Mouse (Mus musculus) limb, embryonic 11.5 days (tissue): ENCODE measurements around the gene Slc25a11. TPM values are rescaled to one million over a fixed set of nuclear protein-coding genes. Genes with fewer than 3 reads are reported as not detected.

ENCODE experiments used
- ATAC-seq: fragments of 200-750 bp; cut with Nextera tagmentation; 2 replicates; pipeline ENCODE4 v1.8.0; 2017; ENCODE audit warnings: low read depth; ENCODE audit not compliant: insufficient number of reproducible peaks, low FRiP score, low TSS enrichment
- DNase-seq: peaks from one replicate; pipeline ENCODE4 v3.0.0-alpha.2; 2015; ENCODE audit warnings: low spot score
- H3K27ac ChIP-seq: fragments of 300-500 bp; sonication (generic); replicated peaks from 2 replicates; pipeline ENCODE4 v1.5.1; 2014; ENCODE audit warnings: low read depth, mild to moderate bottlenecking, low read length
- H3K27me3 ChIP-seq: fragments of 300-500 bp; sonication (generic); 2 replicates; pipeline ENCODE4 v1.6.1; 2014; ENCODE audit warnings: mild to moderate bottlenecking, low read length, mixed read lengths; ENCODE audit not compliant: control insufficient read depth, insufficient read depth
- H3K36me3 ChIP-seq: fragments of 300-500 bp; sonication (generic); 2 replicates; pipeline ENCODE4 v1.6.1; 2014; ENCODE audit warnings: mild to moderate bottlenecking, low read length, moderate library complexity, mixed read lengths; ENCODE audit not compliant: control insufficient read depth, insufficient read depth
- H3K4me1 ChIP-seq: fragments of 300-500 bp; sonication (generic); 2 replicates; pipeline ENCODE4 v1.6.1; 2014; ENCODE audit warnings: low read length, mixed read lengths; ENCODE audit not compliant: control insufficient read depth, insufficient read depth
- H3K4me2 ChIP-seq: fragments of 300-500 bp; sonication (generic); 2 replicates; pipeline ENCODE4 v1.6.1; 2014; ENCODE audit warnings: low read depth, mild to moderate bottlenecking, moderate library complexity; ENCODE audit not compliant: severe bottlenecking
- H3K4me3 ChIP-seq: fragments of 300-500 bp; sonication (generic); 2 replicates; pipeline ENCODE4 v1.5.1; 2014; ENCODE audit warnings: low read depth, low read length
- H3K9ac ChIP-seq: fragments of 300-500 bp; sonication (generic); 2 replicates; pipeline ENCODE4 v1.6.1; 2014; ENCODE audit warnings: mild to moderate bottlenecking, low read length
- H3K9me3 ChIP-seq: fragments of 300-500 bp; sonication (generic); 2 replicates; pipeline ENCODE4 v1.6.1; 2016; ENCODE audit warnings: low read length; ENCODE audit not compliant: control insufficient read depth
- WGBS: fragments of 180-500 bp; shearing (Covaris S2); extraction: QIAGEN DNeasy Blood & Tissue Kit; methylation state at CpG from one replicate; pipeline ENCODE4 v1.1.7; 2014; 5-methylcytosine and 5-hydroxymethylcytosine counted together
- polyA plus RNA-seq: library from polyadenylated mRNA; unstranded; fragments of >200 nt; fragmentation: Nextera tagmentation; extraction: Ambion mirVana; gene quantifications from 2 replicates; pipeline ENCODE4 v1.2.1, GENCODE M21; 2014

Slc25a11 gene
- polyA plus RNA-seq, 1 experiment from 2014 or later: 148 TPM

DNA sequence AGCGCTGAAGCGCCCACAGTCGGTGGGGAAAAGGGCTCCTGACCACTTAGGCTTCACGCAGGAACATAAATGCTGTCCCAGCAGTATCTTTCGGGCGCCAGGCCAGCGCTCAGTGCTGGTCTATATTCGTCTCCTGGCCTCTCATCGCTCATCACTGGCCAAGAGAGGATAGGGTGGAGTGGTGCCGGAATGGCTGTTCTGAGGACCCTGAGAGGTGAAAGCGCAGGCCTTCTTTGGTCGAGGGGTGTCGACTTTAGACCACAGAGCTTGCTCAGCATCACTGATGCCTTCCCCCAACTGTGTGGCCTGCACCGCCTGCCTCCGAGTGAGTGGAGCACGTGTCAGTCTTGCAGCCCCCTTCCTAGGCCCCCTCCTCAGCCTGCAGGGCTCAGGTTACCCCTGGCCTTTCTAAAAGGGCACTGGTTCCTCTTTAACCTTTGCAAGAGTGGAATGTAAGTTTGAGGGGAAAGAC, 9.2 kb upstream of the Slc25a11 start:
- Histone ChIP-seq H3K27ac (peak overlapping the region; percentile 97), H3K4me3 (peak overlapping the region; percentile 100), H3K9me3 (no peaks in the 10 kb centered on the region), H3K4me1 (peaks cover 29% of the 10 kb centered on the region), H3K4me2 (peak overlapping the region; percentile 96), H3K36me3 (peaks cover 8% of the 10 kb centered on the region), H3K9ac (peak overlapping the region; percentile 98), H3K27me3 (no peaks in the 10 kb centered on the region)
- DNase-seq (peak; percentile 81), ATAC-seq (peak; percentile 70)
- WGBS: 2% methylated on average over 16 of the region's 16 CpGs

DNA sequence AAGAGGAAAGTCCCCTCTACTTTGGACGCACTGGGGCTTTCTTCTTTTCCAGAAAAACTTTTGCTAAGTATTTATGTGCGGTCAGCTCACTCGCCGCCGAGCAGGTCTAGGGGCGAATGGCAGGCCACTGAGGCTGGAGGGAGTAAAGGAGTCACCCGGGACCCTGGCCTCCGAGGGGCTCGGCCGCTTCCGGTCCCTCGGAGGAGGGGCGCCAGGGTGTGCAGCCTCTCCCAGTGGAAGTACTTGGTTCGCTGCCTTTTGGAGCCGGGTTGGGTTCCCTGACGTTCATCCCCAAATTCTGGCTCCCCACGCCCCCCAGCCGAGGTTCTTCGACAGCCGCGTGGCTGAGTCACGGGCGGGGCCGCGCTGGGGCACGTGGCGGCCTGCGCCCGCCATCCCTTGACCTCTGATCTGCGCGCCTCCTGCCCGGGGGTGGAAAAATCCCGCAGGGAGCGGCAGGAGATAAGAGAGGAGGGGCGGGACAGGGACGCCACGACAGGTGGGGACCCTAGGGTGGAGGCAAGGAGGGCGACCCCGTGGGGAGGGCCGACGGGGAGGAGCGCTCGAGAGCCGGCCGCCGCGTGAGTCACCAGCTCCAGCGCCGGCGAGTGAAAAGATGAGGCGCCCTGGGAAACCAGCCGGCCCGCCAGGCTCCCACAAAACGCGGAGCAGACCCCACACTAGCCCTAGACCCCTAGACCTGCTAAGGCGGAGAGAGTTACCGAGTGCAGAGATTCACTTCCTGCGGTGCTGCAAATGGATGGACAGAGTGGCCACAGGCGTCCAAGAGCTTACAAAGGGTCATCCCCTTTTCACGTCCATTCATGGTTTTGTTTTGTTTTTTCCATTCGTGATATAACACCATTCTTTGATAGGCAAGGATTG, 8.5 kb upstream of the Slc25a11 start:
- ATAC-seq (peak; percentile 13; the same call in 1 of the 2 replicates), DNase-seq (peak; percentile 79)
- peak overlapping the region; percentile 97 for H3K27ac ChIP-seq
- H3K4me2 ChIP-seq: peak overlapping the region; percentile 96
- no peaks in the 10 kb centered on the region for H3K9me3 ChIP-seq
- H3K4me3 ChIP-seq: peak overlapping the region; percentile 100
- peak overlapping the region; percentile 98 for H3K9ac ChIP-seq
- WGBS: under 1% methylated on average over 61 of the region's 61 CpGs
- H3K4me1 ChIP-seq: peaks cover 34% of the 10 kb centered on the region
- H3K27me3 ChIP-seq: no peaks in the 10 kb centered on the region
- peaks cover 15% of the 10 kb centered on the region for H3K36me3 ChIP-seq

DNA sequence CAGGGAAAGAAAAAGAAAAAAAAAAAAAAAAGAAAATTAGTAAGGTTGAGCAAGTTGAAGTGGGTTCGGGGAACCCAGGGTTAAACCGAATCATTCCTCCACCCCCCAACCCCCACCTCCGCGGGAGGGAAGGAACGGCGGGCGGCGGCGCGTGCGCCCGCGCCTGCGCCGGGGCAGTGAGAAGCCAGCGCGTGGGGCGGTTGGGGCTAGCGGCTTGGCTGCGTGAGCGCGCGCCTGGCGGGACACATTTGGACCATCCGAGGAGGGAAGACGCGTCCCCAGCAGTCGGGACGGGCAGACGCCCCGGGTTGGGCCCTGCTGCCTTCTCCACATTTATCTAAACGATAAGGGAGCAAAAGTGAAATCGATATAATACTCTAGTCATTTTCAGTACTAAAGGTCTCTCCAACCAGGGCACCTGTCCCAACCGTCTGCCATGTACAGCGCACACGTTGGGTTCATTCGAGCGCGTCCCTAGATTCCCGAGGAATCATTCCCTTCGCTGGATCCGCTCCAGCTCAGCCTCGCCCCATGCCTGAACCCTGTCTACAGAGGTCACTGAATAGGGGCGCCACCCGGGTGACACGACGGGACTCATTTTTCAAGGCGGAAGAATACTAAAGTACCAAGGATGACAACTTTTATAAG, 7.8 kb upstream of the Slc25a11 start:
- peak; percentile 32; the same call in 1 of the 2 replicates for ATAC-seq
- H3K27ac ChIP-seq: peak overlapping the region; percentile 97
- peaks cover 17% of the 10 kb centered on the region for H3K36me3 ChIP-seq
- H3K4me2 ChIP-seq: peak overlapping the region; percentile 96
- peak overlapping the region; percentile 100 for H3K4me3 ChIP-seq
- no peaks in the 10 kb centered on the region for H3K9me3 ChIP-seq
- H3K4me1 ChIP-seq: peaks cover 36% of the 10 kb centered on the region
- under 1% methylated on average over 48 of the region's 48 CpGs for WGBS
- no peaks in the 10 kb centered on the region for H3K27me3 ChIP-seq
- peak; percentile 87 for DNase-seq
- peak overlapping the region; percentile 98 for H3K9ac ChIP-seq

DNA sequence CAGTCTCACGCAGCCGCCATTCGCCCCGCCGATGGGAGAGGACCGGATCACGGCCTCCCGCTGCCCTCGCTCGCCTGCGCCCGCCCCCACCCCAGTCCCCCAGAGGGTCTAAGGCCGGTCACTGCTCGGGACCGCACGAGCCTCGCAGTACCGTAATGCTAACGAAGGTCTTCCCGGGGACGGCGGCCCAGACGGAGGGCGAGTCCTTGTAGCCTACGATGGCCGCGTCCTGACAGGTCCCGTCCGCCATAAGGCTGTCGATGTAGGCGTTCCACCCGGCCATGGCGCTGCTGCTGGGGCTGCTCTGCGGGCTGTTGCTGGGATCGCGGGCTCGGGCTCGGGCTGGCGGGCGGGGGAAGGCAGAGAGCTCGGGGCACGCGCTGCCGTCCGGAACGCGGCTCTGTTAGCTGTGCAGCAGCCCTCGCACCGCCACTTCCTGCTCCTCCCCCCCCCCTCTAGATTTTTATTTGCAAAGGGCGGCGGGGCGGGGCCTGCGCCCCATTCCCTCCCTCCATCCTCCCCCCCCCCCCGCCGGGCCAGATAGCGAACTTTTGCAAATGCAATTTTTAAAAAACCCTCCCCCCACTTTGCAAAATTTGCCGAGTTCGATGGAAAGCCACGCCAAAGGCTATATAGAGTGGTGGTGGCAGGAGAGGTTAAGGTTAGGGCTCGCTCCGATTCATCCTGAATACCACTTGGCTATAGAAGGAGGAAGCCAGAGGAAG, 7.1 kb upstream of the Slc25a11 start, which contains the start of gene Pfn1:
TSS of gene Pfn1 (minus strand) at position 447 of the 725 bp plus-strand sequence.
- WGBS: under 1% methylated on average over 54 of the region's 61 CpGs
- H3K9ac ChIP-seq: peak within 1 kb of the TSS; percentile 98
- H3K27me3 ChIP-seq: no peaks in the 10 kb centered on the region
- peaks cover 36% of the 10 kb centered on the region for H3K4me1 ChIP-seq
- ATAC-seq (peak; percentile 11; the same call in 1 of the 2 replicates), DNase-seq (peak; percentile 83)
- peak within 1 kb of the TSS; percentile 100 for H3K4me3 ChIP-seq
- peak within 1 kb of the TSS; percentile 96 for H3K4me2 ChIP-seq
- peaks cover 20% of the 10 kb centered on the region for H3K36me3 ChIP-seq
- H3K9me3 ChIP-seq: no peaks in the 10 kb centered on the region
- peak within 1 kb of the TSS; percentile 97 for H3K27ac ChIP-seq

DNA sequence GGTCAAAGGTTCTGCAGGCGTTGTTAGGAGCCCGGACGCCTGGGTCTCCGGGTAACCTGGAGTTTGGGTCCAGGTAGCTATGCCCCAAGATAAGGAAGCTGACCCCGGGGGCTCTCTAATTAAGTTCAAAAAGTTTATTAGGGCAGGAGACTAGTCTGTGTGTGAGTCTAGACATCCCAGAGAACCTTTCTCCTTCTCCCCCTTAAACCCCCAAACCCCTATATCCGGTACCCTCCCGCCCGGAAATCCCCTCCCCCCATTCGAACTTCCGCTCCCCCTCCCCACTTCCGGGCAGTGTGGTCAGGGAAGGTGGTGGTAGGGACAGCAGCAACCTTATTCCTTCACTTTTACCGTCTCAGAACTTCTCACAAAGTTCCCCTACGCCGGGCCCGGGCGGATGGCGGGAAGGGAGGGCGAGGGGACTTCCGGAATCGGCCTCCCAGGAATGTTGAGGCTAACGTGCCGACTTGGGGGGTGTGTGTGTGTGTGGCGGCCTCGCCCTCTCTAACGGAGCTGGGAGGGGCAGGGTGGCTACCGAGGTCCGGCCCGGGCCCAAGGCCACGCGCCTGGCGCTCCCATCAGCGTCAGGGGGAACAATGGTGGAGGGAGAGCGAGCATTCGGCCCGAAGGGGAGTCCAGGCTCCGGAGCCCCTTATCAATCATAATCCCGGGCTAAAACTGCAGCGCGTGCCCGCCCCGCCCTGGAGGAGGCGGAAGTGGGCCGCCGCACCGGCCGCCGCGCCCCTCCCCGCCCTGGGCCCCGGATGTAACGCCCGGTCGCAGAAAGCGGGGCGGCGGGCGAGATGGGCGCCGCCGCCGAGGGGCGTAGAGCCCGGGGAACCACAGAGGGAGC, 6.3 kb upstream of the Slc25a11 start:
- peak; percentile 84 for DNase-seq
- Histone ChIP-seq H3K9me3 (no peaks in the 10 kb centered on the region), H3K9ac (peak overlapping the region; percentile 98), H3K27ac (peak overlapping the region; percentile 97), H3K4me1 (peaks cover 41% of the 10 kb centered on the region), H3K4me2 (peak overlapping the region; percentile 96), H3K4me3 (peak overlapping the region; percentile 100), H3K36me3 (peaks cover 28% of the 10 kb centered on the region), H3K27me3 (no peaks in the 10 kb centered on the region)
- WGBS: under 1% methylated on average over 52 of the region's 63 CpGs
- ATAC-seq: peak; percentile 33

DNA sequence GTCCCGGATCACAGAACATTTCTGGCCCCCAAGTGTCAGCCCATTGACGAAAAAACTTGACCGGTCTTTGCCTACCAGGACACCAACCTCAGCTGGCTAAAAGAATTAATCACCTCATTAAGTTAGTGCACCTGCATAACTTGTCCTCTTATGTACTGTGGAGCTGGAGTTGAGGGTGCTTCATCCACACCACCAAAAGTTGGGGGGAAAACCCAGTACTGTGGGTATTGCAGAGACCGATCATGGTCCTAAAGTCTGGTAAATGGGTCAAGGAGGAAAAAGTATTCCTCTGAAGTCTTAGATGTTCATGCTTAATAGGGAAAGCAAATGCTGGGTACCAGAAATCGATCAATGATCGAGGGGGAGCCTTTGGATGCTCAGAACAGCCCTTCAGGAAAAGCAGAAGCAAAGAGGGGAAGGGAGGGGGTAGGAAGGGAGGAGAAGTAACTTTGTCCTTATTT, 5.6 kb upstream of the Slc25a11 start:
- no peaks in the 10 kb centered on the region for H3K9me3 ChIP-seq
- peaks cover 28% of the 10 kb centered on the region for H3K36me3 ChIP-seq
- ATAC-seq: no peak
- DNase-seq: no peak
- peaks cover 44% of the 10 kb centered on the region for H3K4me1 ChIP-seq
- H3K4me2 ChIP-seq: peak overlapping the region; percentile 96
- H3K9ac ChIP-seq: peak overlapping the region; percentile 98
- 53% methylated on average over 6 of the region's 6 CpGs for WGBS
- peak overlapping the region; percentile 97 for H3K27ac ChIP-seq
- H3K27me3 ChIP-seq: no peaks in the 10 kb centered on the region
- peak overlapping the region; percentile 100 for H3K4me3 ChIP-seq

DNA sequence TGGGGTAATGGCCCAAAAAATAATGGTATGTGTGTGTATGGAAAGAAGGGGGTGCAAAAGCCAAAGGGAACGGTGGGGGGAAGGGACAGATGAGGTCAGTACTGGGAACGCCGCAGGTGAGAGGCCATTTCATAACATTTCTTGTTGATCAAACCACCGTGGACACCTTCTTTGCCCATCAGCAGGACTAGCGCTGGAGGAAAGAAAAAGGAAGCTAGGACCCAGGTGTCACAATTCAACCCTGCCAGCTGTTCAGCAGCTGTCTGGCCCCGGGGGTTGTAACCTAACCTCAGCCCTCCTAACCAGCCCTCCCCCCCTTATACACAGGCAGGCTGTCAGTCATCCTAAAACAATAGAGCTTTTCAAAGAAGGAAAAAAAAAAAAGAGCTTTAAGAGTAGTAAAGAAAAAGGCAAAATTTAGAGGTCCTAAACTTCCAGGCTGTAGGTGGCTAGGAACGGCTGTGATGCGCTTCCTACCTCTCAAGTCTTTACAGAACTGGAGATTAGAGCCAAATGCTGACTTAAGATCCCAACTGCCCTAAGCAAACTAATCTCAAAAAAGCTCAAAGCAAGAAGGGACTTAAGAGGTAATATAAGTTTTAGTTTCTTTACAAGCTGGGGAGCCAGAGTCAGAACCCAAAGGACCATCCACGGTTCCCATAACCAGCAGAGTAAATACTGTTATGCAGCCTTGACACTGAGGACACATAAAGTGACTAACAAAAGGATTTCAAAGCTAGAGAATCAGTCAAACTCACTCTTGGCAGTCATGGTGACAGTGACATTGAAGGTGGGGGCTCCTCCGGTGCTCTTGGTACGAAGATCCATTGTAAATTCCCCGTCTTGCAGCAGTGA, 5.0 kb upstream of the Slc25a11 start:
- DNase-seq: peak; percentile 61
- H3K4me2 ChIP-seq: peak overlapping the region; percentile 96
- no peak for ATAC-seq
- peak overlapping the region; percentile 98; the same call in 1 of the 2 replicates for H3K9ac ChIP-seq
- no peaks in the 10 kb centered on the region for H3K9me3 ChIP-seq
- peaks cover 38% of the 10 kb centered on the region for H3K4me1 ChIP-seq
- no peaks in the 10 kb centered on the region for H3K27me3 ChIP-seq
- 62% methylated on average over 12 of the region's 12 CpGs for WGBS
- H3K27ac ChIP-seq: peak overlapping the region; percentile 97; the same call in 1 of the 2 replicates
- peak overlapping the region; percentile 100 for H3K4me3 ChIP-seq
- H3K36me3 ChIP-seq: peaks cover 28% of the 10 kb centered on the region
